Mouse (Mus musculus): ENCODE measurements around the gene Dcaf4. TPM values are rescaled to one million over a fixed set of nuclear protein-coding genes. Genes with fewer than 3 reads are reported as not detected.

The Dcaf4 gene
- polyA plus RNA-seq, 1 experiment = 11.7 TPM

DNA sequence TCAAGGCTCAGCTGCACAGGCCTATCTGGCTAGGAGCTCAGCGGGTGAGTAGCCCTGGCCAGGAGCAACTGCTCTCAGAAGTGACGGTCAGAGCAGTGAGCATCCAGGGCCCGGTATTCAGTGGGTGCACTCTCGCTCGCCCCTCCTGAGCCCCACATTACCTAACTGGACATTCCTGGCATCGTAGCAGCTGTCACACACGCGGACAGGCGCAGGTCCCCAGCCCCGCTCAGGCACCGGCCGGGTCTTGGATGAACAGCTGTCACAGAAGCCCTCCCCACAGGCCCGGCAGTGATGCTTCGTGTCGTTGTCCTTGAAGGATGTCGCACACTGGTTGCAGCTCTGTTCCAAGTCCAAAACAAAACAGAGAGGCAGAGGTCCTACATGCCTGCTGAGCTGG, 31.0 kb downstream of the Dcaf4 start:
- no peak overlapping the region for H3ac ChIP-seq (ENCODE audit: control insufficient read depth, insufficient read length, low read depth)
- H3K79me3 ChIP-seq (ENCODE audit: low read depth) = no peaks in the 10 kb centered on the region
- H3K27me3 ChIP-seq (ENCODE audit: control insufficient read depth, insufficient read depth, insufficient read length) = no peaks in the 10 kb centered on the region
- peaks cover 18% of the 10 kb centered on the region for H3K36me3 ChIP-seq (ENCODE audit: control insufficient read depth, insufficient read depth)
- TF ChIP-seq MYOG (IDR thresholded peaks at IDR 0.05; ENCODE audit: control insufficient read depth, extremely low read depth, insufficient read length) (no peak), USF1 (IDR thresholded peaks at IDR 0.05; ENCODE audit: low read depth) (no peak)
- H3K4me3 ChIP-seq (ENCODE audit: insufficient read depth, poor library complexity, severe bottlenecking) = no peak overlapping the region
- no peaks in the 10 kb centered on the region for H3K79me2 ChIP-seq (ENCODE audit: control insufficient read depth, insufficient read depth)

DNA sequence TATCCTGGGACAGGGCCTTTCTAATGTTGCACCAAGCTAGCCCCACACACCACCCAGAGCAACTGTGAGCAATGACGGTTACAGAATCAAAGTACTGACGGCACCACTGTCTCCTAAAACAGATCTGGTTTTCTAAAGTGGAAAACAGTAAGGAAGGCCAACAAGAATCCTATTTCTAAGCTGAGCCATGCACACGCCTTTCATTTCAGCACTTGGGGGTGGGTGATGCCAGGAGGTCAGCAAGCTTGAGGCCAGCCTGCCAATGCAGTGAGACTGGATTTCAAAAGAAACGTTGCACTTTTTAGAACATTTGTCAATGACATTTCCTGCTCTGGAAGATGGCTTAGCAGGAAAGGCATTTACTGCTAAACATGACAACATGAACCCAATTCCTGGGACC, 33.5 kb downstream of the Dcaf4 start:
- TF ChIP-seq MAX (IDR thresholded peaks at IDR 0.05) (no peak), USF1 (IDR thresholded peaks at IDR 0.05; ENCODE audit: low read depth) (no peak), FOSL1 (IDR thresholded peaks at IDR 0.05; ENCODE audit: insufficient read depth, low read length, poor library complexity, severe bottlenecking) (no peak), MYOD1 (IDR thresholded peaks at IDR 0.05; ENCODE audit: control insufficient read depth, insufficient read length, low read depth) (no peak), MYOG (IDR thresholded peaks at IDR 0.05; ENCODE audit: control insufficient read depth, extremely low read depth, insufficient read length) (no peak), CTCF (IDR thresholded peaks at IDR 0.05; ENCODE audit: control insufficient read depth, insufficient read depth, insufficient read length) (no peak), CEBPB (IDR thresholded peaks at IDR 0.05; ENCODE audit: low read depth) (no peak)
- no peaks in the 10 kb centered on the region for H3K27me3 ChIP-seq (ENCODE audit: control insufficient read depth, insufficient read depth, insufficient read length)
- no peaks in the 10 kb centered on the region for H3K79me2 ChIP-seq (ENCODE audit: control insufficient read depth, insufficient read depth)
- H3ac ChIP-seq (ENCODE audit: control insufficient read depth, insufficient read length, low read depth) = no peak overlapping the region
- H3K79me3 ChIP-seq (ENCODE audit: low read depth) = no peaks in the 10 kb centered on the region
- no peak overlapping the region for H3K4me3 ChIP-seq (ENCODE audit: insufficient read depth, poor library complexity, severe bottlenecking)
- peaks cover 16% of the 10 kb centered on the region for H3K36me3 ChIP-seq (ENCODE audit: control insufficient read depth, insufficient read depth)

DNA sequence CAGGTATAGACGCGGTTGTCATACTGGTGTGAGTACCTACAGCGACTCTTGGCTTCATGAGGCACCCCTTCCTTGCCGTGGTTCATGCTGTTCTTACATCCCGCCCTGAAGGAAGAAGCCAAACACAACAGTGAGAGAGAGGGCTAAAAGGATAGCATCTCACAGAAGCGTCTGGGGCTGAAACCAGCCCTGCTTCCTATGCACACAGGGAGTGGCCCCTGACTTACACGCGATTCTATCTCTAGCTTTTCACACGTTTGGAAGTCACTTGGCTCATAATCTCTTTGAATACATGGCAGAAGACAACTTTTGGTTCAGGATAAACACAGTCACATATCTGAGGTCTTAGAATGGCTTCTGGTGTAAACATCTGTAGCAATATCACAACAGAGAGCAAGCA, 35.3 kb downstream of the Dcaf4 start:
- H3ac ChIP-seq (ENCODE audit: control insufficient read depth, insufficient read length, low read depth) = no peak overlapping the region
- TF ChIP-seq MAX (IDR thresholded peaks at IDR 0.05) (no peak), MYOD1 (IDR thresholded peaks at IDR 0.05; ENCODE audit: control insufficient read depth, insufficient read length, low read depth) (no peak), CTCF (IDR thresholded peaks at IDR 0.05; ENCODE audit: control insufficient read depth, insufficient read depth, insufficient read length) (no peak), MYOG (IDR thresholded peaks at IDR 0.05; ENCODE audit: control insufficient read depth, extremely low read depth, insufficient read length) (no peak), FOSL1 (IDR thresholded peaks at IDR 0.05; ENCODE audit: insufficient read depth, low read length, poor library complexity, severe bottlenecking) (no peak), USF1 (IDR thresholded peaks at IDR 0.05; ENCODE audit: low read depth) (no peak), CEBPB (IDR thresholded peaks at IDR 0.05; ENCODE audit: low read depth) (no peak)
- H3K79me3 ChIP-seq (ENCODE audit: low read depth) = no peaks in the 10 kb centered on the region
- no peaks in the 10 kb centered on the region for H3K27me3 ChIP-seq (ENCODE audit: control insufficient read depth, insufficient read depth, insufficient read length)
- H3K4me3 ChIP-seq (ENCODE audit: insufficient read depth, poor library complexity, severe bottlenecking) = no peak overlapping the region
- no peaks in the 10 kb centered on the region for H3K79me2 ChIP-seq (ENCODE audit: control insufficient read depth, insufficient read depth)
- H3K36me3 ChIP-seq (ENCODE audit: control insufficient read depth, insufficient read depth) = peaks cover 16% of the 10 kb centered on the region

DNA sequence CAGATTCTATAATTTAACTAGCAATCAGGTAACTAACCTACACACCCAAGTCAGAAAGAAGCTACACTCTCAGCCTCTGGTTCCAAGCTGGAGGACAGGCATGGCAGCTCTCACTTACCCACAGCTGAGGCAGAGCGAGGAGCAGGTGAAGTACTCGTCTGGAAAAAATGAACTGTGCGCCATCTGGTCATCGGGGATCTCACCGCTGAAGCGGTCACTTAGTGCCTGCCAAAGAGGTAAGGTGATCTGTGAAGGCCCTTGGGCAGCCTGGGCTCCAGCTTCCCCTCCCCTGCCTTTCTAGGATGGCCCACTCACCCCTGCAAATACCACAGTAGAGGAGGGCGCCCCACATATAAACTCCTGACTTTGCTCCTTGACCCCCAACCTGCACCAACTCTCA, 38.2 kb downstream of the Dcaf4 start:
- H3ac ChIP-seq (ENCODE audit: control insufficient read depth, insufficient read length, low read depth) = no peak overlapping the region
- H3K27me3 ChIP-seq (ENCODE audit: control insufficient read depth, insufficient read depth, insufficient read length) = no peaks in the 10 kb centered on the region
- peaks cover 21% of the 10 kb centered on the region for H3K36me3 ChIP-seq (ENCODE audit: control insufficient read depth, insufficient read depth)
- H3K79me3 ChIP-seq (ENCODE audit: low read depth) = no peaks in the 10 kb centered on the region
- H3K79me2 ChIP-seq (ENCODE audit: control insufficient read depth, insufficient read depth) = no peaks in the 10 kb centered on the region
- TF ChIP-seq FOSL1 (IDR thresholded peaks at IDR 0.05; ENCODE audit: insufficient read depth, low read length, poor library complexity, severe bottlenecking) (no peak), MYOD1 (IDR thresholded peaks at IDR 0.05; ENCODE audit: control insufficient read depth, insufficient read length, low read depth) (no peak), CTCF (IDR thresholded peaks at IDR 0.05; ENCODE audit: control insufficient read depth, insufficient read depth, insufficient read length) (no peak), MAX (IDR thresholded peaks at IDR 0.05) (no peak), USF1 (IDR thresholded peaks at IDR 0.05; ENCODE audit: low read depth) (no peak), CEBPB (IDR thresholded peaks at IDR 0.05; ENCODE audit: low read depth) (no peak), MYOG (IDR thresholded peaks at IDR 0.05; ENCODE audit: control insufficient read depth, extremely low read depth, insufficient read length) (no peak)
- no peak overlapping the region for H3K4me3 ChIP-seq (ENCODE audit: insufficient read depth, poor library complexity, severe bottlenecking)

DNA sequence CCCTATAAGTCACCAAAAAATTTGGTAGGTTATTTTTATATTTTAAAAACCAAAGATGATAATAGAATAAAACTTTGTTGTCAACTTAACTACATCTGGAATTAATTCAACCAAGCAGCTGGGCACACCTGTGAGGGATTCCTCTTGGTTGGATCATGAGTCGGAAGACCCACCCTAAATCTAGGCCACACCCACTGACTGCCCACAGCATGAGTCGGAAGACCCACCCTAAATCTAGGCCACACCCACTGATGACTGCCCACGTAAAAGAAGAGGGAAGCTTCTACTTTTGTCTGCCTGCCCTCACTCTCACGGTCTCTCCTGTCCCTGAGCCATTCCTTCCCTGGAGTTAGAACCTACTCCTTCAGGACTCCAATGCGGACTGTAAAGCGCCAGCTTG, 39.9 kb downstream of the Dcaf4 start:
- H3K4me3 ChIP-seq (ENCODE audit: insufficient read depth, poor library complexity, severe bottlenecking) = no peak overlapping the region
- H3ac ChIP-seq (ENCODE audit: control insufficient read depth, insufficient read length, low read depth) = no peak overlapping the region
- no peaks in the 10 kb centered on the region for H3K27me3 ChIP-seq (ENCODE audit: control insufficient read depth, insufficient read depth, insufficient read length)
- H3K79me3 ChIP-seq (ENCODE audit: low read depth) = no peaks in the 10 kb centered on the region
- H3K36me3 ChIP-seq (ENCODE audit: control insufficient read depth, insufficient read depth) = peaks cover 16% of the 10 kb centered on the region
- no peak for TF ChIP-seq MYOD1 (IDR thresholded peaks at IDR 0.05; ENCODE audit: control insufficient read depth, insufficient read length, low read depth)
- TF ChIP-seq FOSL1 (IDR thresholded peaks at IDR 0.05; ENCODE audit: insufficient read depth, low read length, poor library complexity, severe bottlenecking) = no peak
- TF ChIP-seq CTCF (IDR thresholded peaks at IDR 0.05; ENCODE audit: control insufficient read depth, insufficient read depth, insufficient read length) = no peak
- TF ChIP-seq MAX (IDR thresholded peaks at IDR 0.05) = no peak
- TF ChIP-seq MYOG (IDR thresholded peaks at IDR 0.05; ENCODE audit: control insufficient read depth, extremely low read depth, insufficient read length) = no peak
- TF ChIP-seq USF1 (IDR thresholded peaks at IDR 0.05; ENCODE audit: low read depth) = no peak
- TF ChIP-seq CEBPB (IDR thresholded peaks at IDR 0.05; ENCODE audit: low read depth) = no peak
- H3K79me2 ChIP-seq (ENCODE audit: control insufficient read depth, insufficient read depth) = no peaks in the 10 kb centered on the region

DNA sequence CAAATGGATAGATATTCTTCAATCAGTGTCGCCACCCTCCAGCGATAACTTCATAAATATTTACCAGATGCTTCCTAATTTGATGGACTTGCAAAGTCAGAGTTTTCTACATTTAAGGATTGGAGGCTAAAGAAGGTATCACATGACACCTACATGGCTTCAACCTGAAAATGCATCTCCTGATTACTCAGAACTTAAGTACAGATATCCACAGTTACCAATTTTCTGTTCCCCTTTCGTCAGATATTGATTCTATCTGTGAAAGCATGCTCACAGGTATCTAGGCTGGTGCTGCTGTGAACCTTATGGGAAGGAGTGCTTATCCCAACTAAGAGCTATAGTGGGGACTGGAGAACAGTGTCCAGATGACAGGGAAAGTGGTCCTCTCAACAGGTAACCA, 42.3 kb downstream of the Dcaf4 start:
- TF ChIP-seq MAX (IDR thresholded peaks at IDR 0.05) = no peak
- TF ChIP-seq CTCF (IDR thresholded peaks at IDR 0.05; ENCODE audit: control insufficient read depth, insufficient read depth, insufficient read length) = no peak
- no peak for TF ChIP-seq MYOG (IDR thresholded peaks at IDR 0.05; ENCODE audit: control insufficient read depth, extremely low read depth, insufficient read length)
- no peak for TF ChIP-seq MYOD1 (IDR thresholded peaks at IDR 0.05; ENCODE audit: control insufficient read depth, insufficient read length, low read depth)
- TF ChIP-seq CEBPB (IDR thresholded peaks at IDR 0.05; ENCODE audit: low read depth) = no peak
- TF ChIP-seq FOSL1 (IDR thresholded peaks at IDR 0.05; ENCODE audit: insufficient read depth, low read length, poor library complexity, severe bottlenecking) = no peak
- TF ChIP-seq USF1 (IDR thresholded peaks at IDR 0.05; ENCODE audit: low read depth) = no peak
- H3K36me3 ChIP-seq (ENCODE audit: control insufficient read depth, insufficient read depth) = peaks cover 25% of the 10 kb centered on the region
- no peaks in the 10 kb centered on the region for H3K79me2 ChIP-seq (ENCODE audit: control insufficient read depth, insufficient read depth)

More for the DNA sequence above, 42.3 kb downstream of the Dcaf4 start:
- H3K4me3 ChIP-seq (ENCODE audit: insufficient read depth, poor library complexity, severe bottlenecking) = no peak overlapping the region
- H3K27me3 ChIP-seq (ENCODE audit: control insufficient read depth, insufficient read depth, insufficient read length) = no peaks in the 10 kb centered on the region
- no peak overlapping the region for H3ac ChIP-seq (ENCODE audit: control insufficient read depth, insufficient read length, low read depth)
- H3K79me3 ChIP-seq (ENCODE audit: low read depth) = no peaks in the 10 kb centered on the region
